Mouse (Mus musculus): ENCODE results near the gene Ccp110.

DNA sequence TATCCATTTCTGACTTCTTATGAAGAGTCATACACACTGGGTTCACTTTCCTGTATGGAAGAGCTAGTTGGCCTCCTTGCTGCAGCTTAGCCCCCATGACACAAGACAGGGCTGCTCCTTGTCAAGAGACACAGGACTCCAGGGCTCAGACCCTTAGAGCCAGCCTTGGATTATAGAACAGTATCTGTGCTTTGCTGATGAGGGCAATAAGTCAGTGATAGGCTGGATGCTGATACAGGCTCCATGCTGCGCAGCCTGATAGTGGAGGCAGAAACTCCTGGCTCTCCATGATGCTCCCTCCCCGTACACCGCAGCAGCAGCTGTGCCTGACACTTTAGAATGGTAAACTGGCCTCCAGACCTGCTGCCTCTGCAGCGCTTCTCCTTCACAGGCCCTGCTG lies 42.2 kb upstream of the Ccp110 start:
- TF ChIP-seq CHD2 (IDR thresholded peaks at IDR 0.05; ENCODE audit: low read length): no peak
- TF ChIP-seq TCF12 (IDR thresholded peaks at IDR 0.05; ENCODE audit: low read depth, low read length): no peak
- TF ChIP-seq ZKSCAN1 (IDR thresholded peaks at IDR 0.05; ENCODE audit: borderline replicate concordance, low read depth, low read length): no peak
- TF ChIP-seq EP300 (IDR thresholded peaks at IDR 0.05; ENCODE audit: low read length): no peak
- TF ChIP-seq USF1 (IDR thresholded peaks at IDR 0.05; ENCODE audit: low read depth, low read length): no peak
- TF ChIP-seq CTCF (conservative IDR thresholded peaks at IDR 0.05 in 1 of 2, IDR thresholded peaks at IDR 0.05 in 1 of 2; ENCODE audit: low read depth in 2 of 2, low read length in 2 of 2): no peak
- TF ChIP-seq SIN3A (IDR thresholded peaks at IDR 0.05; ENCODE audit: low read length): no peak
- no peak for TF ChIP-seq MYC (IDR thresholded peaks at IDR 0.05; ENCODE audit: low read depth, low read length)
- no peak for TF ChIP-seq POLR2A (IDR thresholded peaks at IDR 0.05; ENCODE audit: low read depth, low read length)
- TF ChIP-seq NELFE (IDR thresholded peaks at IDR 0.05; ENCODE audit: low read depth, low read length): no peak
- no peak for TF ChIP-seq POLR2AphosphoS2 (IDR thresholded peaks at IDR 0.05; ENCODE audit: low read depth, low read length)
- TF ChIP-seq MXI1 (IDR thresholded peaks at IDR 0.05; ENCODE audit: low read depth, low read length): no peak
- TF ChIP-seq SMC3 (IDR thresholded peaks at IDR 0.05; ENCODE audit: low read depth, low read length): no peak

Data from CH12.LX (cell line).